Mouse (Mus musculus): ENCODE data around the gene Fbxl8. TPM values are rescaled to one million over a fixed set of nuclear protein-coding genes. Genes with fewer than 3 reads are reported as not detected.
A peak's percentile ranks its signal among the peaks of the same experiment; 100 is the strongest.

The Fbxl8 gene
- polyA plus RNA-seq, 1 experiment, result 3.7 TPM

- 41% methylated on average over 5 of the region's 5 CpGs for WGBS
- TF ChIP-seq POLR2A (IDR thresholded peaks at IDR 0.05; ENCODE audit: borderline replicate concordance, control insufficient read depth, low read depth, low read length) (no peak), CTCF (IDR thresholded peaks at IDR 0.05; ENCODE audit: control insufficient read depth, insufficient read depth, low read length) (no peak)
- Histone ChIP-seq H3K4me1 (ENCODE audit: control insufficient read depth, insufficient read depth, low read length) (no peaks in the 10 kb centered on the region; the same call in 1 of the 2 replicates), H3K4me3 (replicated peaks; ENCODE audit: control insufficient read depth, low read depth, low read length) (no peak overlapping the region), H3K27ac (ENCODE audit: control insufficient read depth, insufficient read depth, low read depth, low read length, poor library complexity) (no peak overlapping the region)
Measured at GRCm38 (mm10) chr8:105306146-105306691, 41.8 kb downstream of the Fbxl8 start.

GRCm38 (mm10) chr8:105307670-105308069 is 43.2 kb downstream of the Fbxl8 start:
- Histone ChIP-seq H3K4me1 (ENCODE audit: control insufficient read depth, insufficient read depth, low read length) (no peaks in the 10 kb centered on the region; the same call in none of the 2 replicates), H3K27ac (ENCODE audit: control insufficient read depth, insufficient read depth, low read depth, low read length, poor library complexity) (no peak overlapping the region), H3K4me3 (replicated peaks; ENCODE audit: control insufficient read depth, low read depth, low read length) (no peak overlapping the region)
- TF ChIP-seq CTCF (IDR thresholded peaks at IDR 0.05; ENCODE audit: control insufficient read depth, insufficient read depth, low read length) (no peak), POLR2A (IDR thresholded peaks at IDR 0.05; ENCODE audit: borderline replicate concordance, control insufficient read depth, low read depth, low read length) (no peak)
- 96% methylated on average over 13 of the region's 13 CpGs for WGBS

GRCm38 (mm10) chr8:105308428-105308827 is 44.0 kb downstream of the Fbxl8 start:
- Histone ChIP-seq H3K4me3 (replicated peaks; ENCODE audit: control insufficient read depth, low read depth, low read length) (no peak overlapping the region), H3K4me1 (ENCODE audit: control insufficient read depth, insufficient read depth, low read length) (no peaks in the 10 kb centered on the region; the same call in none of the 2 replicates), H3K27ac (ENCODE audit: control insufficient read depth, insufficient read depth, low read depth, low read length, poor library complexity) (no peak overlapping the region)
- WGBS, result 94% methylated on average over 10 of the region's 10 CpGs
- no peak for TF ChIP-seq POLR2A (IDR thresholded peaks at IDR 0.05; ENCODE audit: borderline replicate concordance, control insufficient read depth, low read depth, low read length)
- TF ChIP-seq CTCF (IDR thresholded peaks at IDR 0.05; ENCODE audit: control insufficient read depth, insufficient read depth, low read length), result no peak

- TF ChIP-seq CTCF (IDR thresholded peaks at IDR 0.05; ENCODE audit: control insufficient read depth, insufficient read depth, low read length) (no peak), POLR2A (IDR thresholded peaks at IDR 0.05; ENCODE audit: borderline replicate concordance, control insufficient read depth, low read depth, low read length) (no peak)
- Histone ChIP-seq H3K27ac (ENCODE audit: control insufficient read depth, insufficient read depth, low read depth, low read length, poor library complexity) (no peak overlapping the region), H3K4me3 (replicated peaks; ENCODE audit: control insufficient read depth, low read depth, low read length) (no peak overlapping the region), H3K4me1 (ENCODE audit: control insufficient read depth, insufficient read depth, low read length) (no peaks in the 10 kb centered on the region; the same call in none of the 2 replicates)
- WGBS, result 88% methylated on average over 15 of the region's 15 CpGs
Measured at GRCm38 (mm10) chr8:105309142-105309847, 44.8 kb downstream of the Fbxl8 start.

GRCm38 (mm10) chr8:105310118-105310517 is 45.7 kb downstream of the Fbxl8 start:
- H3K4me1 ChIP-seq (ENCODE audit: control insufficient read depth, insufficient read depth, low read length), result no peaks in the 10 kb centered on the region; the same call in none of the 2 replicates
- no peak overlapping the region for H3K4me3 ChIP-seq (replicated peaks; ENCODE audit: control insufficient read depth, low read depth, low read length)
- WGBS, result 94% methylated on average over 8 of the region's 8 CpGs
- H3K27ac ChIP-seq (ENCODE audit: control insufficient read depth, insufficient read depth, low read depth, low read length, poor library complexity), result no peak overlapping the region
- TF ChIP-seq POLR2A (IDR thresholded peaks at IDR 0.05; ENCODE audit: borderline replicate concordance, control insufficient read depth, low read depth, low read length) (no peak), CTCF (IDR thresholded peaks at IDR 0.05; ENCODE audit: control insufficient read depth, insufficient read depth, low read length) (no peak)

GRCm38 (mm10) chr8:105311718-105312117 is 47.3 kb downstream of the Fbxl8 start:
- WGBS, result 53% methylated on average over 1 of the region's 1 CpGs
- TF ChIP-seq CTCF (IDR thresholded peaks at IDR 0.05; ENCODE audit: control insufficient read depth, insufficient read depth, low read length) (no peak), POLR2A (IDR thresholded peaks at IDR 0.05; ENCODE audit: borderline replicate concordance, control insufficient read depth, low read depth, low read length) (no peak)
- Histone ChIP-seq H3K27ac (ENCODE audit: control insufficient read depth, insufficient read depth, low read depth, low read length, poor library complexity) (no peak overlapping the region), H3K4me1 (ENCODE audit: control insufficient read depth, insufficient read depth, low read length) (no peaks in the 10 kb centered on the region; the same call in none of the 2 replicates), H3K4me3 (replicated peaks; ENCODE audit: control insufficient read depth, low read depth, low read length) (no peak overlapping the region)

GRCm38 (mm10) chr8:105312891-105313481 is 48.5 kb downstream of the Fbxl8 start:
- Histone ChIP-seq H3K4me3 (replicated peaks; ENCODE audit: control insufficient read depth, low read depth, low read length) (no peak overlapping the region), H3K27ac (ENCODE audit: control insufficient read depth, insufficient read depth, low read depth, low read length, poor library complexity) (peak overlapping the region; percentile 23; the same call in 1 of the 2 replicates), H3K4me1 (ENCODE audit: control insufficient read depth, insufficient read depth, low read length) (no peaks in the 10 kb centered on the region; the same call in 1 of the 2 replicates)
- TF ChIP-seq CTCF (IDR thresholded peaks at IDR 0.05; ENCODE audit: control insufficient read depth, insufficient read depth, low read length) (no peak), POLR2A (IDR thresholded peaks at IDR 0.05; ENCODE audit: borderline replicate concordance, control insufficient read depth, low read depth, low read length) (no peak)
- WGBS, result 68% methylated on average over 8 of the region's 8 CpGs
